Mouse (Mus musculus): ENCODE results near the gene Slfn9. TPM values are rescaled to one million over a fixed set of nuclear protein-coding genes. Genes with fewer than 3 reads are reported as not detected.

Slfn9 gene
- 0.16 and 0.20 TPM in 2 replicates for polyA plus RNA-seq (2021; fragmentation: Nextera tagmentation)
- long read RNA-seq, experiment 1 = 0 reads
- long read RNA-seq, experiment 2 = 0 reads

DNA sequence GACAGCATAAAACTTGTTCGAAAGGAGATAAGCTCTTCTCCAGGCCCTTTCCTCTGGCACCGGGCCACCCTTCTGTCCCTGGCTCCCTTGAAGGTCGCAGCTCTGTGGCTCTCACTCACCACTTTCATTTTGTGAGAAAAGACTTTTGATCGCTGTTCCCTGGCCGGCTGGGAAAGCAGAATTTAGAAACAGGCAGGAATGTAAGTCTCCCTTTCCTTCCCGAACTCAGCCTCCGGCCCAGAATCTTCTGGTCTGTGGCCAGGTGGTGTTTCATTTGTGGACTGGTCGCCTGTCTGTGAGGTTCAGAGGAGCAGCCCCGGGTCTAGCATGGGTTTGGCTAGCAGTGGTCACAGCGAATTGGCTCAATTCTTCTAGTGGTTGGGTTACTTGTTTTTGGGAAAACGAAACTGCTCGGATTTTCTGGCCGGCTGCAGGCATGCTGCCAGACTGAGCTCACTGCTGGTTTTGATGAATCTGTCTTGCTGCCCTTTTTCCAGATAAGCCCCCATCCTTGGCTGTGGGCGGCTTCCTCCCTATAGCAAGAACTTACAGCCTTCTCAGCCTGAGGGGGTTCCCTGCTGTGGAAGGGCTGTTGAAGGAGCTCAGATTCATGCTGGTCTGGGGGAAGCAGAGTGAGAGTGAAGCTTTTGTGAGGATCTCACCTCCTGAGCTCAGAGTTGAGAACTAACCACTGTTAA, at the start of gene Slfn9:
Gene Slfn9 (minus strand): TSS at position 362 of the 698 bp plus-strand sequence.

DNA sequence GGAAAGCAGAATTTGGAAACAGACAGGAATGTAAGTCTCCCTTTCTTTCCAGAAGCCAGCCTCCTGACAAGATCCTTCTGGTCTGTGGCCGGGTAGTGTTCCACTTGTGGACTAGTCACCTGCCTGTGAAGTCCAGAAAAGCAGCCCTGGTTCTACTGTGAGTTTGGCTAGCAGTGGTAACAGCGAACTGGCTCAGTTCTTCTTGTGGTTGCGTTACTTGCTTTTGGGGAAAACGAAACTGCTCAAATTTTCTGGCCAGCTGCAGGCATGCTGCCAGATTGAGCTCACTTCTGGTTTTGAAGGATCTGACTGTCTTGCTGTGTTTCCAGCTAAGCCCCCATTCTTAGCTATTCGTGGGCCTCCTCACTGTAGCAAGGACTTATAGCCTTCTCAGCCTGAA, 29.0 kb upstream of the Slfn9 start, which contains the start of gene Slfn8:
Gene Slfn8 (minus strand): TSS at position 190 of the 400 bp plus-strand sequence.

GRCm38 (mm10) chr11:82950736-82951481, 40.7 kb downstream of the Slfn9 start, which contains the start of gene Slfn5:
Gene Slfn5 (plus strand): TSS chr11:82951349.

Small RNA genes within 50 kb of the gene (microRNA-seq; reads per million reads assigned to microRNA genes)
- not detected for gene Gm27598
- gene Mir7679 = not detected

Other genes starting within 250 kb of the Slfn9 start
- 0.08 and 0.14 TPM in 2 replicates for gene Cct6b, start 227.5 kb downstream of the Slfn9 start, polyA plus RNA-seq (2021; fragmentation: Nextera tagmentation)
- 13.3 and 17.2 TPM in 2 replicates for gene Zfp830, start 227.5 kb downstream of the Slfn9 start, polyA plus RNA-seq (2021; fragmentation: Nextera tagmentation)
- gene Lig3, start 210.7 kb downstream of the Slfn9 start, polyA plus RNA-seq (2021; fragmentation: Nextera tagmentation) = 4.0 and 4.3 TPM in 2 replicates
- gene Rffl, start 120.6 kb downstream of the Slfn9 start, polyA plus RNA-seq (2021; fragmentation: Nextera tagmentation) = 6.8 and 6.9 TPM in 2 replicates
- 8.6 and 9.0 TPM in 2 replicates for gene Rad51d, start 101.2 kb downstream of the Slfn9 start, polyA plus RNA-seq (2021; fragmentation: Nextera tagmentation)
- 0.10 TPM in 1 of 2 replicates, not detected in the other for gene Fndc8, start 99.7 kb downstream of the Slfn9 start, polyA plus RNA-seq (2021; fragmentation: Nextera tagmentation)
- gene Nle1, start 83.4 kb downstream of the Slfn9 start, polyA plus RNA-seq (2021; fragmentation: Nextera tagmentation) = 1.2 and 1.5 TPM in 2 replicates
- 0.33 and 0.34 TPM in 2 replicates for gene Unc45b, start 81.3 kb downstream of the Slfn9 start, polyA plus RNA-seq (2021; fragmentation: Nextera tagmentation)
- gene Slfn5, start 40.5 kb downstream of the Slfn9 start, polyA plus RNA-seq (2021; fragmentation: Nextera tagmentation) = 0.69 and 0.75 TPM in 2 replicates
- gene Slfn8, start 29.0 kb upstream of the Slfn9 start, polyA plus RNA-seq (2021; fragmentation: Nextera tagmentation) = 0.36 and 0.70 TPM in 2 replicates
- 0.90 and 2.1 TPM in 2 replicates for gene Slfn2, start 73.3 kb upstream of the Slfn9 start, polyA plus RNA-seq (2021; fragmentation: Nextera tagmentation)
- gene Slfn1, start 125.0 kb upstream of the Slfn9 start, polyA plus RNA-seq (2021; fragmentation: Nextera tagmentation) = 0.08 TPM in 1 of 2 replicates, not detected in the other
- not detected in 2 replicates for gene Slfn4, start 183.4 kb upstream of the Slfn9 start, polyA plus RNA-seq (2021; fragmentation: Nextera tagmentation)
- gene Slfn3, start 199.5 kb upstream of the Slfn9 start, polyA plus RNA-seq (2021; fragmentation: Nextera tagmentation) = 0.18 and 0.21 TPM in 2 replicates